Mouse (Mus musculus): ENCODE data around the gene Catip. TPM values are rescaled to one million over a fixed set of nuclear protein-coding genes. Genes with fewer than 3 reads are reported as not detected.
"Not testable (repeated sequence)": the region's sequence is repeated elsewhere in the genome, so short reads cannot be mapped to it uniquely, and the experiment has no call there.

Gene Catip
- total RNA-seq (2021), result under 1 TPM; 0.10 to 0.20 TPM
- long read RNA-seq, experiment 1, result 0 reads
- long read RNA-seq, experiment 2, result 0 reads

- DNase-seq, result peak; percentile 67
- intact Hi-C loops (cut with DNase I; ENCODE audit: low total_unique reads), result loop anchor here (5.0 to 10.0 kb wide), 2 partner anchors 50 to 157 kb away; no protein-coding TSS in a partner anchor
Measured at GRCm38 (mm10) chr1:74361812-74362211, at the start of gene Catip. Catip (plus strand) TSS chr1:74362108.

GRCm38 (mm10) chr1:74313049-74313692 lies 48.7 kb upstream of the Catip start:
- intact Hi-C loops (cut with DNase I; ENCODE audit: low total_unique reads), result loop anchor here (5.0 kb wide), 2 partner anchors 49 to 139 kb away; partner anchors contain the start of gene Catip
- peak; percentile 55 for DNase-seq

GRCm38 (mm10) chr1:74314796-74315195 lies 47.1 kb upstream of the Catip start:
- DNase-seq, result no peak
- intact Hi-C loops (cut with DNase I; ENCODE audit: low total_unique reads), result loop anchor here (5.0 kb wide), 2 partner anchors 48 to 138 kb away; partner anchors contain the start of gene Catip

GRCm38 (mm10) chr1:74316114-74316827 lies 45.6 kb upstream of the Catip start:
- intact Hi-C loops (cut with DNase I; ENCODE audit: low total_unique reads), result no loop called here
- no peak for DNase-seq

- no peak for DNase-seq
- intact Hi-C loops (cut with DNase I; ENCODE audit: low total_unique reads), result no loop called here
Measured at GRCm38 (mm10) chr1:74318711-74319110, 43.2 kb upstream of the Catip start.

- intact Hi-C loops (cut with DNase I; ENCODE audit: low total_unique reads), result no loop called here
- DNase-seq, result no peak
Measured at GRCm38 (mm10) chr1:74321396-74321795, 40.5 kb upstream of the Catip start.

GRCm38 (mm10) chr1:74326916-74327315 lies 35.0 kb upstream of the Catip start:
- DNase-seq; intact Hi-C loops (cut with DNase I; ENCODE audit: low total_unique reads): not testable (repeated sequence)

- DNase-seq, result no peak
- intact Hi-C loops (cut with DNase I; ENCODE audit: low total_unique reads), result no loop called here
Measured at GRCm38 (mm10) chr1:74329899-74330431, 31.9 kb upstream of the Catip start.

- no peak for DNase-seq
- intact Hi-C loops (cut with DNase I; ENCODE audit: low total_unique reads), result no loop called here
Measured at GRCm38 (mm10) chr1:74331046-74331681, 30.7 kb upstream of the Catip start.

- peak; percentile 91 for DNase-seq
- intact Hi-C loops (cut with DNase I; ENCODE audit: low total_unique reads), result no loop called here
Measured at GRCm38 (mm10) chr1:74332241-74332763, 29.6 kb upstream of the Catip start.

GRCm38 (mm10) chr1:74332930-74333329 lies 29.0 kb upstream of the Catip start:
- no peak for DNase-seq
- intact Hi-C loops (cut with DNase I; ENCODE audit: low total_unique reads), result no loop called here

- DNase-seq, result no peak
- intact Hi-C loops (cut with DNase I; ENCODE audit: low total_unique reads), result no loop called here
Measured at GRCm38 (mm10) chr1:74334607-74335006, 27.3 kb upstream of the Catip start.

- intact Hi-C loops (cut with DNase I; ENCODE audit: low total_unique reads), result no loop called here
- DNase-seq, result no peak
Measured at GRCm38 (mm10) chr1:74335033-74335432, 26.9 kb upstream of the Catip start.

- DNase-seq, result no peak
- intact Hi-C loops (cut with DNase I; ENCODE audit: low total_unique reads), result no loop called here
Measured at GRCm38 (mm10) chr1:74335436-74336170, 26.3 kb upstream of the Catip start.

GRCm38 (mm10) chr1:74337241-74337771 lies 24.6 kb upstream of the Catip start:
- no peak for DNase-seq
- intact Hi-C loops (cut with DNase I; ENCODE audit: low total_unique reads), result no loop called here

GRCm38 (mm10) chr1:74338013-74338412 lies 23.9 kb upstream of the Catip start:
- DNase-seq, result no peak
- intact Hi-C loops (cut with DNase I; ENCODE audit: low total_unique reads), result no loop called here

- DNase-seq, result no peak
- intact Hi-C loops (cut with DNase I; ENCODE audit: low total_unique reads), result no loop called here
Measured at GRCm38 (mm10) chr1:74338626-74339025, 23.3 kb upstream of the Catip start.

- DNase-seq, result no peak
- intact Hi-C loops (cut with DNase I; ENCODE audit: low total_unique reads), result no loop called here
Measured at GRCm38 (mm10) chr1:74339917-74340316, 22.0 kb upstream of the Catip start.

GRCm38 (mm10) chr1:74340361-74340764 lies 21.5 kb upstream of the Catip start:
- intact Hi-C loops (cut with DNase I; ENCODE audit: low total_unique reads), result no loop called here

More at GRCm38 (mm10) chr1:74340361-74340764, 21.5 kb upstream of the Catip start:
- peak; percentile 70 for DNase-seq
